Mouse (Mus musculus): ENCODE data around the gene Lrrc8d.

GRCm38 (mm10) chr5:105792331-105792801 lies 92.6 kb downstream of the Lrrc8d start:
- TF ChIP-seq POLR2A (IDR thresholded peaks at IDR 0.05; ENCODE audit: insufficient read length, low read depth) (no peak), MYOD1 (IDR thresholded peaks at IDR 0.05; ENCODE audit: control insufficient read depth in 1 of 3, insufficient read length in 2 of 3, low read depth in 2 of 3) (no peak), TCF12 (IDR thresholded peaks at IDR 0.05; ENCODE audit: insufficient read depth, poor library complexity, severe bottlenecking) (no peak), USF1 (IDR thresholded peaks at IDR 0.05; ENCODE audit: low read depth) (no peak), MAX (IDR thresholded peaks at IDR 0.05; ENCODE audit: low read depth) (no peak), POLR2AphosphoS2 (IDR thresholded peaks at IDR 0.05; ENCODE audit: insufficient read length, low read depth) (no peak), CEBPB (IDR thresholded peaks at IDR 0.05; ENCODE audit: insufficient read depth, poor library complexity, severe bottlenecking) (no peak), E2F4 (IDR thresholded peaks at IDR 0.05; ENCODE audit: insufficient read depth) (no peak), SRF (IDR thresholded peaks at IDR 0.05; ENCODE audit: control insufficient read depth, insufficient read length, low read depth) (no peak)

Measured in myocyte (in vitro differentiated cells).